Mouse (Mus musculus) gastrocnemius, postnatal 4 days (tissue): ENCODE data around the gene Pygb. TPM values are rescaled to one million over a fixed set of nuclear protein-coding genes. Genes with fewer than 3 reads are reported as not detected.
A peak's percentile ranks its signal among the peaks of the same experiment; 100 is the strongest.

Source experiments
- DNase-seq, 2 experiments: peaks; one replicate each; pipeline ENCODE4 v3.0.0; 2021 to 2022; ENCODE audit warnings: low spot score in 2 of 2, mixed read lengths in 2 of 2
- total RNA-seq, 2 experiments: library from RNA; stranded (reverse); gene quantifications; 2 replicates each; pipeline ENCODE4 v1.2.3; 2021

Gene Pygb
- total RNA-seq, 2 experiments from 2014 or later, result 32.0 to 34.0 TPM

- peak; percentile 70 to 83 for DNase-seq
Measured at GRCm38 (mm10) chr2:150788768-150789550, 2.4 kb downstream of the Pygb start.

DNA sequence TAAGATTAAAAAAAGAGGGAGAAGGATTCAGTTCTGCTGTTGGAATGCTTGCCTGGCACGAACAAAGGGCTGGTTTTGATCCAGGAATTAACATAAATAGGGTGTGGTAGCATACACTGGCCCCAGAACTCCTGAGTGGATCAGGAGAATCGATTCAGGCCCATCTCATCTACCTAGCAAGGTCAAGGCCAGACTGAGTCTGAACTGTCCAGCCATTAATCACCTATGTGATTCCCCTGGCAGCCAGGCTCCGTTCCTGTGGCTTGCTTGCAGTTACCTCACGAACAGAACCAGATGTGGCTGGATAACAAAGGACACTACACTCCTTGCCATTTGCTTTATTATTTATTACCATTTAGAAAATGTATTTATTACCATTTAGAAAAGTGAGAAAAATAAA, 6.8 kb downstream of the Pygb start:
- no peak for DNase-seq

DNA sequence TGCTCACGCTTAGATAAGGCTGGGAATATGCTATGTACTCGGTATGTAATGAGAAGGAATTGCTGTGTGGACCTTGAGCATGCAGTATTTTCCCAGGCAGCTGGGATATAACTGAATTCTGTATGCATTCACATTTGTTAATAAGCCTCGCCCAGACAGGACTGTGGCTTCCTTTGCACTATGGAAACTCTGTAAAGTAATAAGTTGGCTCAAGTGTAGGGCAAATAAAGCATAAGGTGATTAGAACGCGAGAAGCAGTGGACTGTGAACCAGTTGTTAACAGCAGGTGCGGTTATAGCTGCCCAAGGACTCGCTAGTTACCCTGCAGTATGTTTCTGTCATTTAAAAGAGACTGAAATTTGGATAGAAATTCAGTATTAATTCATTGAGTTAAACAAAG, 11.5 kb downstream of the Pygb start:
- DNase-seq, result no peak

DNA sequence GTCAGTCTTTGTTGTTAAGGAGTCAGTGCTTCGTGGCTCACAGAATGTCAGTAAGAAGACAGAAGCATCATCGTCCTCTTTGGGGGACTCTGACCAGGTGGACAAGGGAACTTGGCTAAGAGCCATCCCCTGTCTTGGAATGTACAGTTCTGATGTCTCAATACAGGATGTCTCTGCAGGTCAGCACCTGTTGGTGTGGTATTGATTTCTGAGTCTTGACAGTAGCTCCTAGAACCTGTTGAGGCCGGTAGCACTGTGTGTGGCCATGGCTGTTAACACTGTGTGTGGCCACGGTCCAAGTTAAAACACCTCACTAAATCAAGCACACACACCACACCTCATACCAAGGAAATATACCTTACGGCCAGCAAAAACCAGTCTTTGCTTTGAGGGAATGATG, 14.1 kb downstream of the Pygb start:
- no peak for DNase-seq

- no peak for DNase-seq
Measured at GRCm38 (mm10) chr2:150803035-150803434, 16.5 kb downstream of the Pygb start.

DNA sequence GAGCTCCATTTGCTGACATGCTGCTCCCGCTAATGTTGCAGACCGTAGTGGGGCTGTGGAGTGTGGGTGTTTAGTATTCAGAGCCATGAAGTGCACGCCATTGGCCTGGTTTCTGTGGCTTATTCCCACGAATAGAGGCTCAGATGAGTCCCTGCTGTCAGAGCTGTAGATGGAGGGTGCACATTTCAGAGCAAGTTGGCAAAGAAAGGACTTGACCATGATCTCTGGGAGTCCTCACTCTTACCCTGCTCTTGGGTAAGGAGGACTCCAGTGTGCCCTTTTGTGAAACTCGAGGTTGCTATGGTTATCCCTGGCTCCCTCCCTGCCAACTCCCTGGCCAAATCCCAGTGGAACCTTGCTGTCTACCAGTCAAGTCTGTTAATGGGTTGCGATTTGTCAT, 21.8 kb downstream of the Pygb start:
- no peak for DNase-seq

DNA sequence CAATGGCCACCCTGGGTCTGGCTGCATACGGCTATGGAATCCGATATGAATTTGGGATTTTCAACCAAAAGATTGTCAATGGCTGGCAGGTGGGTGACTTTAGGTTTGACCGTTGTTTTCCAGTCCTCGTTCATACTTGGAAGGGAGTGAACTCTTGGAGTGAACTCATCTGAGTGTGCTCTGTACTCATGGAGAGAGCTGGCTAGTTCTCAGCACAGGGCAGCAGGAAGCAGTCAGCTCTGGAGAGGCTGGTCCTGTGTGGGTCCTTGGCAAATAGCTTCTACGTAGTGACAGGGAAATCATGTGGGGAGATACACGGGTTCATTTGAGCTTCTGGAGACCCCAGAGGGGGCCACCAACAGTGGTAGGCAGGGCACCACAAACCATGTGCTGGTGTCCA, 22.3 kb downstream of the Pygb start:
- no peak for DNase-seq

DNA sequence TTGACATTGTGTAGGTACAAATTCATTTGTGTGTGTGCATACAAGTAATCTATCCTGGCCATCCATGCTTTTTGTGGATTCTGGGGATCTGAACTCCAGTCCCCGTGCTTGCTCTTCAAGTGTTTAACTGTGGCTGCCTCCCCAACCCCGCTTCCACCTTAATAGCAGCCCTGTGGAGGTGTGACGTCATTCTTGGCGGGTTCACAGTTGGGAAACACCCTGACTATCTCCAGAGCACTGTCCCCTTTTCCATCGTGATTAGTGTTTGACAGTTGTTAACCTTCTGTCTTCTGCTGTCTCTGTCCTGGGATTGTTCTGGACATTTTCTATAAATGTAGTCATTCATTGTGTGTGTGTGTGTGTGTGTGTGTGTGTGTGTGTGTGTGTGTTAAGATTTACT, 24.1 kb downstream of the Pygb start:
- DNase-seq, result no peak

- no peak for DNase-seq
Measured at GRCm38 (mm10) chr2:150812816-150813215, 26.3 kb downstream of the Pygb start.

- DNase-seq, result no peak
Measured at GRCm38 (mm10) chr2:150816676-150817402, 30.3 kb downstream of the Pygb start.

DNA sequence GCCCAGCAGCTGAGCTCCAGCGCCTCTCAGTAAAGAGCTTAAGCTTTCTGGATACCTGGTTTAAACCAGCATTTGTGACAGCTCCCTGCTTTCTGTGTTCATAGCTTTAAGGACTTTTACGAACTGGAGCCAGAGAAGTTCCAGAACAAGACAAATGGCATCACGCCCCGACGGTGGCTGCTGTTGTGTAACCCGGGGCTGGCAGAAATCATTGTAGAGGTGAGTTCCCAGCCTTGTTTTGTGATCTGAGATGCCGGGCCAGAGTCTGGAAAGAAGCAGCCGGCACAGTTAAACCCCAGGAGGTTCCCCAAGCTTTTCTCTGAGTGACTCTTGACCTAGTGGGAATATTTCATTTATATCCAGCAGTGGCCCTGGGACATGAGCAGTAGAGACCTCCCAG, 32.2 kb downstream of the Pygb start:
- DNase-seq, result no peak

GRCm38 (mm10) chr2:150820720-150821119, 34.2 kb downstream of the Pygb start:
- DNase-seq, result no peak

GRCm38 (mm10) chr2:150822987-150823386, 36.5 kb downstream of the Pygb start:
- DNase-seq, result no peak

DNA sequence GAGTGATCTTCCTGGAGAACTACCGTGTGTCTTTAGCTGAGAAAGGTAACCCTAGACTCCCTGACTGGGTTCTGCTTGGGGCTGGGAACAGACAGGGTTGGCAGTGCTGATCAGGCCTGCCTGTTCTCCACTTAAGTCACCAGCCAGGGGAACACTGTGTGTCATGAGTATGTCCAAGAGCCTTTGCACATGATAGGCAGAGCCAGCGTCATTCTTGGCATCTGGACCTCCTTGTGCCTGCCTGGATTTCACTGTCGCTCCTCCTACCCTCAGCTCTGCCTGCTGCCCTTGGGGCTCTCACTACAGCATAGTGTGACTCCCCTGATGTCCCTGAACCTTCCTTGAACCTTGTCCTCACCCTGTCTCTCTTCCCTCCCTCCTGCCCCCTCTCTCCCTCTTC, 39.9 kb downstream of the Pygb start:
- no peak for DNase-seq

- DNase-seq, result no peak
Measured at GRCm38 (mm10) chr2:150828164-150828563, 41.6 kb downstream of the Pygb start.

- no peak for DNase-seq
Measured at GRCm38 (mm10) chr2:150828654-150829053, 42.1 kb downstream of the Pygb start.

DNA sequence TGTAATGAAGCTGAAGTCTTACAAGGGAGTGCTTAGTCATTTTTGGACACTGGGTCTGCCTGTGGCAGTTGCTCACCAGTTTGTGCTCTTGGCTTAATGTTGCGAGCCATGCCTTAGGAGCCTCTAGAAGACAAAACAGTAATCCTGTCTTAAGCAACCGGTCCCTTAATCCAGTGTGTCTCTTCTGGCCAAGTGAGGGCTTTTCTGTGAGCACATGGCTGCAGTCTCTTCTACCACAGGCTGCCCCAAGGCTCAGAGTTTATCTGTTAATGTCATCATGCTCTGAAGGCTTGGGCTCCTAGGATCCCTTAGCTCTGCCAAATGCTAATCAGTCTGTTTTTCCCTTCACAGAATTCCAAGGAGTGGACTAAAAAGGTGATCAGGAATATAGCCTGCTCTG, 43.5 kb downstream of the Pygb start:
- no peak for DNase-seq

GRCm38 (mm10) chr2:150830911-150831441, 44.4 kb downstream of the Pygb start:
- no peak for DNase-seq

GRCm38 (mm10) chr2:150832029-150832428, 45.5 kb downstream of the Pygb start:
- no peak for DNase-seq

DNA sequence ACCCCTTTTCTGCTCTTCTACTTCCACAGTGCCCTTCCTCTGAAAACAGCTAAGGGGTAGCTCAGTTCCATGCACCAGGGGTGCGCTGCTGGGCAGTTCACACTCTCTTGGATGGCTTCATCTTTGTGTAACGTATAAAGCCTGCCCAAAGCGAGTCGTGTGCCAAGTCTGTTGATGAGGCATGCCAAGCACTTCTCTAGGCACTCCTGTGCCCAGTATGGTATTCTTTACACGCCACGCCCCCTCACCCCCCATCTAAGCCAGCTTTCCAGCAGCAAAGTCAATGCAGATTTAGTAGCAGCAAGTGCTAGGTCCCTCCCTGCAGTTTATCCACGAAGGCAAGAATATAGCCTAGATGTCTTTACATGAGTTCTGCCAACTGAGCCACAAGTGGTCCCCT, 48.1 kb downstream of the Pygb start:
- no peak for DNase-seq

DNA sequence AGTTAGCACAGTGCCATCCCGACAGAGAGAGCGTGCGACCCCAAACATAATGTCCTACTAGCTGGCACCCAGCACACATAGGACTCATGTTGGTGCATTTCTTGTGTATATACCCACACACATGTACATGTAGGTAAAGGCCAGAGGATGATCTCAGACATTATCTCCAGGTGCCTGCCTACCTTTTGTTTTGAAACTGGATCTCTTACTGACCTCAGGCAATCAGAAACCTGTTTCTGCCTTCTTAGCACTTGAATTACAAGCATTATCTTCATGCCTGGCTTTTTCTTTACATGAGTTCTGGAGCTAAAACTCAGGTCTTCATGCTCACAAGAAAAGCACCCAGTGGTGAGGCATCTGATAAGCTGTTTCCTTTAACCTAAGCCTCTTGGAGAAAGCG, 49.4 kb downstream of the Pygb start:
- no peak for DNase-seq

- DNase-seq, result no peak
Measured at GRCm38 (mm10) chr2:150836906-150837305, 50.4 kb downstream of the Pygb start.

GRCm38 (mm10) chr2:150837781-150838180, 51.2 kb downstream of the Pygb start:
- DNase-seq, result no peak
